Mouse (Mus musculus) frontal cortex, adult (tissue): ENCODE results near the gene Cep68.

Source experiments
- ATAC-seq: cut with Nextera tagmentation; 2 replicates; pipeline ENCODE4 v1.9.2; 2017; ENCODE audit warnings: mild to moderate bottlenecking, moderate library complexity, mixed read lengths; ENCODE audit not compliant: low TSS enrichment

Cep68 gene

GRCm38 (mm10) chr11:20249296-20250110 is at the start of gene Cep68:
Cep68 (minus strand) TSS chr11:20249429.
- ATAC-seq = peak; percentile 97

GRCm38 (mm10) chr11:20284463-20284862 is 35.2 kb upstream of the Cep68 start:
- no peak for ATAC-seq

GRCm38 (mm10) chr11:20282601-20283219 is 33.5 kb upstream of the Cep68 start:
- no peak for ATAC-seq

DNA sequence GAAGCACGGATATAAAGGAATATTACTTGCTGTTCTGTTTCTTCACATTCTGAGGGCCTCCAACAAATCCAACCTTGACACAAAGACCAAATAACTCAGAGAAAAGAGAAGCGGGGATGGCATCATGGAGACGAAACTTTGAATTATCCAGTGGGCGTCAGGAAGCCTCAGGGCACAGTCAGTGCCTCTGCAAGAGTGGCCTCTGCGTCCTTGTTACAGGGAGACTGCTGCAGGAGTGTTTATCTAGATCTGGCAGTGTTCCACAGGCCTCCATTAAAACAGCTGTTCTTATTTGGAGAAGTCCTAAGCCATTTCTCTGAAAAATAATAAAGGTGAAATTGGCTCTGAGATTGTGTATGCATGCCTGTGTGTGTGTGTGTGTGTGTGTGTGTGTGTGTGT is 31.8 kb upstream of the Cep68 start:
- no peak for ATAC-seq

DNA sequence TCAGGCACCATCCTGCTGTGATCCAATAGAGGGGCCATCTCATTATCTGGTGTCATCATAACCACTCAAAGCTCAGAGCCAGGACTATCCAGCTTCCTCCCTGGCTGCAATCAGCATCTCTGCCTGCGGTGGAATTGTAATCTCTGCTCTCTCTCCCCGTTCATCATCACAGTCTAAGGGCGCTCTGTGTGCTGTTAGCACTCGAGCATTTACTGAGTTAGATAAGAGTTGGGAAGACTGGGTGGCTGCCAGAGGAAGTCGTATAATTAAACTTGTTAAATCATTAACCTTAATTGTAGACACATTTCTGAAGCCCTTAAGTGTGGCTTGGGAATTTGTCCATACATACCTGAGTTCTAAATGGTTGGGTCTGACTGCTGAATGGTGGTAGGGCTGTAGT is 29.5 kb upstream of the Cep68 start:
- no peak for ATAC-seq

GRCm38 (mm10) chr11:20277106-20277505 is 27.9 kb upstream of the Cep68 start:
- ATAC-seq = no peak

DNA sequence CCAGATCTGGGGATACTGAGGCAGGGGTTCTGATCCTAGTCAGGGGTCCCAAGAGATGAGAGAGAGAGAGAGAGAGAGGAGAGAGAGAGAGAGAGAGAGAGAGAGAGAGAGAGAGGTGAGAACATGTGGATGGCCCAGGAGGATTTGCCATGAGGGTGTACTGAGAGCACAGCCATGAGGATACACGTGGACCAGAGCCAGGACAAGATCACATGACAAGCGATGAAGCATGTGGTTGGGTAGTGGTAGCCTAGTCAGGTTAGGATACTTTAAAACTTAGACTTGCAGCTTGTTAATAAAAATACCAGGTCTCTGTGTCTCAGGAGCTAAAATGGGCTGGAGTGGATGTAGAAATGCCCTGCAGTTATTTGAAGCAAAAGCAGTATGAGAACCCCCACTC is 26.7 kb upstream of the Cep68 start:
- no peak for ATAC-seq

DNA sequence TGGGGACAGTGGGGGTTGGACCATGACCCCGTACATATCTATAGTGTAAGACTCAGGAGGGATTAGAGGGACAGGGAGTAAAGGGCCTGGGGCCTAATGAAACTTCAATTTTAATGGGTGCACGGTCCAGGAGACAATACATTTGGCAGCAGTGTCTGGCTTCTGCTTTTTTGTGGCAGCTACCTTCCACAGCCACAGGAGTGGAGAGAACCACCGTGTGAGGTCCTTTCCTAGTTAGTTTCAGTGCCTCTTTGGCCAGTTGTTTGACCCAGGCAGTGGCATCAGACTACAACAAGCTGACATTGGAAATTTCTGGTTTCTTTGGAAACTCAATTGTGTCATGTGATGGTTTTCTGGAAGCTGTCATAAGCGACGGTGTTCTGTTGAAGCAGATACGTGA is 20.7 kb upstream of the Cep68 start:
- ATAC-seq = no peak

GRCm38 (mm10) chr11:20262628-20263380 is 13.6 kb upstream of the Cep68 start:
- ATAC-seq = peak; percentile 70

GRCm38 (mm10) chr11:20254791-20255190 is 5.6 kb upstream of the Cep68 start:
- no peak for ATAC-seq

- ATAC-seq = no peak
Measured at GRCm38 (mm10) chr11:20253088-20253487, 3.9 kb upstream of the Cep68 start.

GRCm38 (mm10) chr11:20250476-20251178 is 1.4 kb upstream of the Cep68 start:
- ATAC-seq = no peak

DNA sequence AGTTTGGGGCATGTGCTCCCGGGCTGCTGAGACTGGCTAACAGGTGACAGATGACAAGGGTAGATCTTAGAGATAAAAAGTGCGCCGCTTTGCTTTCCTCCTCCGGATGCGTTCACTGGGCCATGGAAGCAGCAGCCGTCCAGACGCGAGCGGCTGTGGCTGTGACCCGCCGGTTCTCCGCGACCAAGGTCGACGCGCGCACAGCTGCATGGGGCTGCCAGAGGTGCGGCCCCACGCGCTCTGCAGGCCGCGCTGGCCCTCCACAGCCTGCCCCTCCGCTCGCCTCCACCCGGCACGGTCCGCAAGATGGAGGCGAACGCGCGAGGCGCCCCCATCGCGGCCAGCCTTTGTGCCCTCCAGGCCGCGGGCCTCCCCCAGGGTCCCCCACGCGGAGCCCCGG is 389 bp downstream of the Cep68 start:
- peak; percentile 47 for ATAC-seq

- ATAC-seq = no peak
Measured at GRCm38 (mm10) chr11:20248277-20248676, 952 bp downstream of the Cep68 start.

DNA sequence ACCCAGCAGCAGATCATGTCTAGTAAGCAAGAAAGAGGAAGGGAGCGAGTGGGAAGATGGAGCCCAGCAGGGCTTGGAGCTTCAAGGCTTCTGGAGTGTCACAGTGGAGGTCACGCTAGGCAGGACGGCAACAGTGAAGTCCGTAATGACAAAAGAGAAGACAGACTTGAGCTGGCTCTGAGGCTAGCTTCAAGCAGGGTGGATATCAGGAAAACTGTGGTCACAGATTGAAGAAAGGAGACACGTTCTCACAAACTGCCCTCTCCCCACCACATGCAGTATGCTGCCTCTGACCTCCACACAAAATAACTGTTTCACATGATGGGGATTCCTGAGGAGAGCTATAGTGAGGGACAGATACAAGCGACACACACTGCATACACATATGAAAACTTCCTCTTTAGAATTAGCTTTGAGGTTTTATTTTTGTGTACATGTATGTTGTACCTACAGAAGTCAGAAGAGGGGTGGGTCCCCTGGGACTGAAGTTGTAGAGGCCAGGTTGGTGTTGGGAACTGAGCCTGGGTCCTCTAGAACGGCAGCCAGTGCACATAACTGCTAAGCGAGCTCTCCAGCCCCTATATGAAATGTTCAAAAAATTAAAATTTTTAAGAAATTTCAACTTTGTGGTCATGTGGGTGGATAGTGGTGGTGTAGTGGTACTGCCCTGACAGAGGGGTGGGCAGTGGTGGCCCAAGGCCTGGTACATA is 1.9 kb downstream of the Cep68 start:
- no peak for ATAC-seq

DNA sequence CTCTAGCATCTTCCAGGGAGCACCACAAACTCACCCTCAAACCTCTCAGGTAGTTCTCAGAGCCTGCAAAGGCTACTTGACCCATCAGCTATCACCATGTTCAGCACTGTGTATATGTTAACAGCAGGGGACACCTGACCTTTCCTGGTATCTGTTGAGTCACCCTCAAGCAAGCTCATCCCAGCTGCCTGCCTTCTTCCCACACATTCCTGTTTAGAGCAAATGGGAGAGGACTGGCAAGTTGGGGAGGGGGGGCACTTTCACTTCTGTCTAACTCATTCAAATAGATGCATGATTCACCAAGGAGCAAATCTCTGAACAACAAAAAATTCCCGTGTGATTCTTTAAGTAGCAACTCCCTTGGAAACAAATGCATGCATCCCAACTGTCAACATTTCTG is 2.6 kb downstream of the Cep68 start:
- ATAC-seq = no peak; the same call in 1 of the 2 replicates

DNA sequence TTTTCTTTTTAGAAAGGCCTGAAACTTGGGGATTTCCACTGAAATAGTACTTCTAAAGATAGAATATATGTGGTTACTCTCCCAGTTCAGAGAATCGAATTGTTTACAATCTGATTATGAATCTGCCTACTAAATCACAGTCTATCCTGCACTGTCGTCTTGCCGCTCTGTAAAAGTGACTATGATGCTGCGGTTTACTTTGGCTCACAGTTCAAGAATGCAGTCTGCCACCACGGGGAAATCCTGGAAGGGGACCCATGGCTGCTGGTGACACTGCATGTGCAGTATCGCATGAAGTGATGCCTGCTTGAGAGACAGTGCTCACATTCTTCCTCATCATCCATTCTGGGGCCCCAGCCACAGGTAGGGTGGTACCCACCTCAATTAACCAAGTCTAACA is 3.9 kb downstream of the Cep68 start:
- no peak for ATAC-seq

GRCm38 (mm10) chr11:20244336-20245290 is 4.6 kb downstream of the Cep68 start:
- ATAC-seq = no peak

GRCm38 (mm10) chr11:20243214-20243913 is 5.9 kb downstream of the Cep68 start:
- ATAC-seq = 0 out of 2 replicates have a peak, but pooled peaks have one; percentile 18
